Mouse (Mus musculus) retina, postnatal 1 day (tissue): ENCODE data around the gene Dld.

Experiments used
- DNase-seq: peaks from one replicate; pipeline ENCODE4 v3.0.0-alpha.2; 2012

Gene Dld

GRCm38 (mm10) chr12:31350944-31351928 lies at the start of gene Dld:
Gene Dld, minus strand, starts transcription at chr12:31351453.
- DNase-seq = peak; percentile 98

GRCm38 (mm10) chr12:31400821-31401220 lies 49.6 kb upstream of the Dld start:
- DNase-seq = no peak

DNA sequence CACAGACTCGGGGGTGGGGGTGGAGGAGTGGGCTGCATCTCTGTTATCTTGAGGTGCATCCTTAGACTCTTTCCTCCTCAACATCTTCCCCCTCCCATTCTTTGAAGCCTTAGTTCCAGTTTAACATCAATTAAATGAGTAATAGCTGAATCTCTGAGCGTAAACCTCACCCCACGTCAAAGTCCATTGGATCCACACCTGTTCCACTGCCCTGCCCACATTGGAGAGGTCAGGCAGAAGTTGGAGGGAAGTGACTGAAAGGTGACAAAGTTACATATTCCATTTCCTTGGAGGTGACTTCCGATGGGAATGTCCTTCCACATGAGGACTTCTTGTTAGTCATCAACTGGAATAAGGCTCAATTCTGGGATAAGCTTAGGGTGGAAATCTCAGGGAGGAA lies 46.5 kb upstream of the Dld start:
- DNase-seq = no peak

GRCm38 (mm10) chr12:31395895-31396294 lies 44.6 kb upstream of the Dld start:
- no peak for DNase-seq

GRCm38 (mm10) chr12:31391696-31392095 lies 40.4 kb upstream of the Dld start:
- DNase-seq = no peak

- no peak for DNase-seq
Observed at GRCm38 (mm10) chr12:31390571-31390970, 39.3 kb upstream of the Dld start, which contains the start of gene Slc26a3. Gene Slc26a3, plus strand, starts transcription at chr12:31390871.

- no peak for DNase-seq
Observed at GRCm38 (mm10) chr12:31387303-31387702, 36.0 kb upstream of the Dld start.

DNA sequence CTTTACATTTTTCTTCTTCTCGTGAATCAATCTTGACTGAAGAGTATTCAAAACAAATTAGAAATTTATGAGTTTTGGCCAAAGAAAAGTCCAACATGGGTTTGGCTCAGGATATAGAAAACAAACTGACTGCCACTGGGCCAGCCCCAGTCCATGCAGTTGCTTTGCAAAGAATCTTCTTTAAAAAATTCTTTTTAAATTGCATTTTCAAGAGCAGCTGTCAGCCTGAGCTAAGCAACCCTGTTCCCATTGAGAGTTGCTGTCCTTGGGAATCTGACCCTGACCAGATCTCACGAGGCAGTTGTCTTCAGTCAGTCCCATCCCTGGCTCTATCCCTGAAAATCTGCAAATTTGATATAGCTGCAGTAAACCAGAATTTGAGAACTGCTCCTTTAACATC lies 31.2 kb upstream of the Dld start:
- no peak for DNase-seq

- DNase-seq = no peak
Observed at GRCm38 (mm10) chr12:31380878-31381277, 29.6 kb upstream of the Dld start.

DNA sequence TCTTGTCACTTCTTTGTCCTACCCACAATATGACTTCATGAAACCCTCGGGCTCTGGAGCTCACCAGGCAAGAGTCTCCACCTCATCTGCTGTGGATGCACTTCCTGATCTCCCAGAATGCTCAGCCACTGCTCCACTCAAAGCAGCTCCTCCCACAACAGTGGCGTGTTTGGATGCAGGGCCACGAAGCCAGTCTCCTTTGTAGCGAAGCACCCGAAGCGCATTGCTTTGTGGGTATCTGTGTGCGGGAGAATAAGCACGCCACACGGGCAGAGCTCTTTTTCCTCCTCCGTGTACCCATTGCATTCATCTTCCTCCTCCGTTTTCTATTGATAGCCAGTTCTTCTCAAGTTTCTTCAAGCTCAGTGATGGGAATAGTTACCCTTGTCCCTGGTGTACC lies 26.0 kb upstream of the Dld start:
- peak; percentile 28 for DNase-seq

GRCm38 (mm10) chr12:31376326-31376950 lies 25.2 kb upstream of the Dld start:
- DNase-seq = peak; percentile 66

- DNase-seq = no peak
Observed at GRCm38 (mm10) chr12:31375283-31375615, 24.0 kb upstream of the Dld start.

DNA sequence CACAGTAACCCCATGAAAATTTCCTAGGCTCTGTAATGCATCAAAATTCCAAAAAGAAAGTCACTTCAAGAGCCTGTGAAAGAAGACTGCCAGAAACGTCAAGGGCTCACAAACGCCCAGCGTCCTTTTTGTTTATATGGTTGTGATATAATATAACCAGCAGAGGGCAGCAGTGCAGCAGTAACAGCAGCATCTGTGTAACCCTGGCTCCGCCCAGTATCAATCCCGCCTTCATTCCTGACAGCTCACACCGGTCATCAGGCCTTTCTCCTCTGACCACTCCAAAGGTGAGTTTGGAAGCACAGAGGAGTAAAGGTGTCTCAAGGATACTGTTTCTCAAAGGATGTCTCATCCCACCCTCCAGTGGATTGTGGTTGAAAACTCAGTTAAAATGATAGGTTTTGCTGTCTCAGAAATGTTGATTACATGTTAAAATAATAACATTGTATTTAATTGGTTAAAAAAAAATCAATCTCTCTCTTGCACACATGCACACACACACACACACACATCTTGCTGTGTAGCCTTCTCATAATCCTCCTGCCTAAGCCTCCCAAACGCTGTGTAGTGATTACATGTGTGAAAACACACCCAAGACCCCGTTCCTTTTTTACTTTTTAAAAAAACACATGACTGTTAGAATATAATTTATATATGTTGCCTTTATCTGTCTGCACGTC lies 23.5 kb upstream of the Dld start:
- peak; percentile 87 for DNase-seq

DNA sequence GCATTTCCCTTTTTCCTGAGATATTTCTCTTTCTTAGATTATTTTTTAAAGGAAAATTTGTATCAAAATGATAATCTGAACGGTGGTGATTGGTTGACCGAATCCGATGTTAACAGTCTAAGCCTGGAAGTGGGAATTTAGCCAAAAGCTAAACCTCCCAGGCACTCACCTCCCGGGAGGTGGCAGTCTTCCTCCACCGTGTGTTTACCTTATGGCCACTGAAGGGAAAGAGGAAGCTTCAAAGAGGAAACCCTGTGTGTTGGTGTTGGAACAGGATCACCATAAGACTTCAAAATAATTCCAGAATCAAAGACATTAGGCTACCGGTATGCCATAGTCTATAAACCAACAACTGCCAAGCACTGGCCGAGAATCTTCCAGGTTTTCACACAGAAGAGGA lies 18.4 kb upstream of the Dld start:
- no peak for DNase-seq

DNA sequence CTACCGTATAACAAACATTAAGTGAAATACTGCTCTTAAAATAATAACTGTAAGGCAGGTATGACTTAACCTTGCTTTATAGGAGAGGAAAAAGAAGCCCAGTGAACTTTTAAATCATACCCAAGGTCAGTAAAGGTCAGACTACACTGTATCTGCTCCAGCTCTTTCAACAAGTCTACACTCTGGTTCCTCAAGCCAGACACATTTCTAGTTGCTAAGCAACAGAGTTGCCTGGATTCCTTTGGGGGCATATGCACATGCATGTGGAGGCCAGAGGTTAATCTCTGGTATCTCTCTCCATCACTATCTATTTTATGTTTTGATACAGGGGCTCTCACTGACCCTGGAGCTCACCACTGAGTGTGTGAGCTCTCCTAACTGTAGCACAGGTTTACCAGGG lies 17.9 kb upstream of the Dld start:
- DNase-seq = no peak

GRCm38 (mm10) chr12:31367721-31368120 lies 16.5 kb upstream of the Dld start:
- DNase-seq = no peak

GRCm38 (mm10) chr12:31366428-31366827 lies 15.2 kb upstream of the Dld start:
- no peak for DNase-seq

DNA sequence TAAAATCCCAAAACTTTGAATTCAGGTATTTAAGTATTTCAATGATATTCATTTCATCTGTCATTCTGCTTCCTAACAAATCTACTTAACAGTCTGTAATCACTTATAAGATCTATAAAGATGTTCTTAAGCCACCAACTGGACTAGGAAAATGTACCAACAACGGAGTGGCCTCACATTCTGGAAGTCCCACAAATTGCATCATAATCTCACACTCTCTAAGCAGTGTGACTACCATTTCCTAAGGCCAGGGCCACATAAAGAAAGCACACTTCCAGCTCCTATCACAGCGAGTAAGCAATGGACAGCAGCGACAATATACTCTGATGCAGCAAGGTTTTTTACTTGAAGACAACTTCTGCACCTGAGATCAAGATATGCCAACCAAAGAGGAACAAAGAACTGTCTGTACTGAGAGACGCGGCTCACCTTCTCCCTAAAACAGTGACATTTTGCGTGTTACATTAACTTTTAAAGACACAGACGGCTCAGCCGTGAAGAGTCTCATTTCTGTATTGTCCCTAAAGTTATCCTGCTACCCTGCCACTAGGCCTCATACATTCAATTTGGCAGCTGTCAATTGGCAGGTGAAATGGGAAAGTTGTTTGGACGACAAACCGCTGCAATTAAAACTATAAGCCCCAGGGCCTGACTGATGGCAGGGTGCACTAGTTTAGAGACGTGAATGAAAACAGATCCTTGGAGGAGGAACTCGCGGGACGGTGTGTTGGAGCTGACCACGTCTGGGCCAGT lies 886 bp downstream of the Dld start:
- no peak for DNase-seq

- DNase-seq = no peak
Observed at GRCm38 (mm10) chr12:31333261-31333660, 18.0 kb downstream of the Dld start.

DNA sequence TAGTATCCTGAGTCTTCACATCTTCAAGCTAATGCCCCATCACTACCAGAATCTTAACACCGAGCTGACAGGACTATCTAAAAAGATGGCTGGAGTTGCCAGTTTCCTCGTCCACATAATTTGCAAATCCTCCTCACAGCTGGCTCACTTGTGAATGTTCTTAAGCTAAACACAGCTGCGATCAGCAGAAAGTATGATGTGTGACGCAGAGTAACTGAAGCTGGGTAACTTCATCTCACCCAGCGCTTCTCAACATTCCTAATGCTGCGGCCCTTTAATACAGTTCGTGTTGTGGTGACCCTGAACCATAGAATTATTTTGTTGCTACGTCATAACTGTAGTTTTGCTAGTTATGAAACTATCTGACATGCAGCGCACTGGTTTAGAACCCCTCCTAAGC lies 24.1 kb downstream of the Dld start:
- DNase-seq = no peak

GRCm38 (mm10) chr12:31323136-31323695 lies 28.0 kb downstream of the Dld start:
- DNase-seq = no peak

GRCm38 (mm10) chr12:31321532-31321931 lies 29.7 kb downstream of the Dld start:
- DNase-seq = no peak

GRCm38 (mm10) chr12:31320817-31321216 lies 30.4 kb downstream of the Dld start:
- DNase-seq = no peak
